In the genomic region with DNA sequence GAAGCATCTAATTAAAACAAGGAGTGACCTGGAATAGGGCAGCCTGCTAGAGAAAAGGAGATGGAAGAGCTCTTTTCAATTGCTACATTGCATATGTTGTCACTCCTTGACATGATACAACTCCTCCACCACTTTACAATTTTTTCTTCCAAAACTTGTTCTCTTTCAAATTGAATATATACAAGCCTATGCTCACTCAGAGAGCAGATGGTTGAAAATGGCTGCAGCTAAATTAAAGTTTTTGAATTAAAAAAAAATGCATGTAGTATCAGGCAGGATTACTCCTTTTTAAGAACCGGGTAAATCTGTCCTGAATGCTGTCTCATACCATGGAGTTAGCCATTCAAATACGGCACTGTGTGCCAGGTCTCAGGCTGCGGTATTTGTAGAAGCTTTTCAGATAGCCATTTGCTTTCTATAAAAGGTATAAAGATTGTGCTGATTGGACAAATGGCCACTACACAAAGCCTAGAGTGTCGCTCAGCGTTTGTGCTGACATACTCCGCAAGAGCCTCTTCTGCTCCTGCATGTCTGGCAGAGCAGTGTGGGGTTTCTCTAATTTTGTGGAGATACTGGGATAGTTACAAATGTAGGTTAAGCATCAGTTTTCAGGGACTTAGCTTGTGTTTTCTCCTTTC, we compare ENCODE assay signal across 25 mouse cellular contexts.
"Had no signal": no experiment of that assay in that cellular context is flagged by ENCODE, and none has a peak within 500 bp of the region (broad histone marks: within the 10 kb centered on the region; RNA-seq: fewer than 3 reads in every experiment).

No protein-coding gene starts in this region.

- H3K4me2 ChIP-seq: kidney, embryonic 15.5 days; limb, embryonic 13.5 days; liver, embryonic 12.5 days; liver, embryonic 15.5 days; lung, embryonic 15.5 days; midbrain, embryonic 13.5 days; neural tube, embryonic 13.5 days had no signal

- DNase-seq: kidney, adult 8-10 months; kidney, postnatal 10 days; kidney, postnatal 36 days; layer of hippocampus, postnatal 36 days; liver; lung, adult 18-20 months; lung, postnatal 10 days; lung, postnatal 36 days; retina, postnatal 1 day; right cerebral cortex, postnatal 4 days; thymus, postnatal 36 days had no signal

- ATAC-seq: liver, embryonic 12.5 days; midbrain, embryonic 13.5 days; midbrain, embryonic 16.5 days had no signal

- H3K27ac ChIP-seq: kidney, embryonic 15.5 days; left cerebral cortex, adult 2 months; limb, embryonic 10.5 days; limb, embryonic 13.5 days; liver, embryonic 12.5 days; liver, embryonic 15.5 days; lung, embryonic 15.5 days; midbrain, embryonic 10.5 days; midbrain, embryonic 13.5 days; neural tube, embryonic 13.5 days; stomach, postnatal 0 days had no signal

- H3K9ac ChIP-seq: kidney, embryonic 15.5 days; limb, embryonic 13.5 days; liver, embryonic 12.5 days; liver, embryonic 15.5 days; lung, embryonic 15.5 days; midbrain, embryonic 13.5 days; neural tube, embryonic 13.5 days had no signal

- H3K36me3 ChIP-seq: kidney, embryonic 15.5 days; limb, embryonic 10.5 days; limb, embryonic 13.5 days; liver, embryonic 12.5 days; liver, embryonic 15.5 days; lung, embryonic 15.5 days; midbrain, embryonic 10.5 days; midbrain, embryonic 13.5 days; neural tube, embryonic 13.5 days had no signal

- H3K4me3 ChIP-seq: kidney, embryonic 15.5 days; left cerebral cortex, adult 2 months; limb, embryonic 10.5 days; limb, embryonic 13.5 days; liver, embryonic 12.5 days; liver, embryonic 15.5 days; lung, embryonic 15.5 days; megakaryocyte, embryonic 14.5 days; midbrain, embryonic 10.5 days; midbrain, embryonic 13.5 days; myocyte; neural tube, embryonic 13.5 days had no signal

- H3K9me3 ChIP-seq: kidney, embryonic 15.5 days; limb, embryonic 10.5 days; limb, embryonic 13.5 days; liver, embryonic 12.5 days; liver, embryonic 15.5 days; lung, embryonic 15.5 days; midbrain, embryonic 10.5 days; midbrain, embryonic 13.5 days; neural tube, embryonic 13.5 days had no signal

- H3K4me1 ChIP-seq: kidney, embryonic 15.5 days; limb, embryonic 10.5 days; limb, embryonic 13.5 days; liver, embryonic 12.5 days; liver, embryonic 15.5 days; lung, embryonic 15.5 days; megakaryocyte, embryonic 14.5 days; midbrain, embryonic 10.5 days; midbrain, embryonic 13.5 days; neural tube, embryonic 13.5 days had no signal

- H3K27me3 ChIP-seq: kidney, embryonic 15.5 days; limb, embryonic 13.5 days; liver, embryonic 12.5 days; liver, embryonic 15.5 days; lung, embryonic 15.5 days; megakaryocyte, embryonic 14.5 days; midbrain, embryonic 13.5 days; neural tube, embryonic 13.5 days had no signal
